Mouse (Mus musculus): ENCODE data around the gene Mecom.

GRCm38 (mm10) chr3:30113249-30113770 lies 434.5 kb downstream of the Mecom start:
- TF ChIP-seq MAFK (IDR thresholded peaks at IDR 0.05; ENCODE audit: insufficient read depth, low read depth, low read length) (no peak), HCFC1 (IDR thresholded peaks at IDR 0.05; ENCODE audit: borderline replicate concordance, insufficient read depth, low read length) (no peak)
